Mouse (Mus musculus) heart, adult 2 months (tissue): ENCODE data around the gene Pld4.

Source experiments
- CTCF ChIP-seq: fragments of 200-600 bp; IDR thresholded peaks from 2 replicates; pipeline ENCODE4 v1.8.1; 2022; ENCODE audit warnings: antibody characterized with exemption, mild to moderate bottlenecking, moderate library complexity
- EP300 ChIP-seq: fragments of 200-500 bp; IDR thresholded peaks from 2 replicates; pipeline ENCODE4 v1.6.1; 2011; ENCODE audit warnings: low read depth, low read length, control low read depth; ENCODE audit not compliant: insufficient read depth
- POLR2A ChIP-seq: fragments of 200-500 bp; IDR thresholded peaks from 2 replicates; pipeline ENCODE4 v1.6.1; 2011; ENCODE audit warnings: mild to moderate bottlenecking, low read depth, low read length, control low read depth; ENCODE audit not compliant: insufficient read depth

- TF ChIP-seq POLR2A (no peak), CTCF (no peak), EP300 (no peak)
Observed at GRCm38 (mm10) chr12:112752399-112752798, 8.1 kb upstream of the Pld4 start.
